Mouse (Mus musculus): ENCODE data around the gene Rhoq. TPM values are rescaled to one million over a fixed set of nuclear protein-coding genes. Genes with fewer than 3 reads are reported as not detected.
A peak's percentile ranks its signal among the peaks of the same experiment; 100 is the strongest.

The Rhoq gene
- polyA plus RNA-seq, 1 experiment from 2014 or later: 19.8 TPM

- no peak overlapping the region for H3K9ac ChIP-seq
- no peak overlapping the region for H3K4me2 ChIP-seq
- ATAC-seq (replicated peaks; ENCODE audit: insufficient number of reproducible peaks, insufficient read depth, low FRiP score, low read depth): no peak
- no peaks in the 10 kb centered on the region for H3K9me3 ChIP-seq (replicated peaks)
- no peak overlapping the region for H3K4me3 ChIP-seq
- H3K4me1 ChIP-seq (replicated peaks): peaks cover 48% of the 10 kb centered on the region
- no peaks in the 10 kb centered on the region for H3K27me3 ChIP-seq
- peaks cover 28% of the 10 kb centered on the region; the same call in 1 of the 2 replicates for H3K36me3 ChIP-seq
- WGBS: 87% methylated on average over 7 of the region's 7 CpGs
- H3K27ac ChIP-seq: no peak overlapping the region
Observed at GRCm38 (mm10) chr17:86971860-86972259, 9.0 kb downstream of the Rhoq start.

- ATAC-seq (replicated peaks; ENCODE audit: insufficient number of reproducible peaks, insufficient read depth, low FRiP score, low read depth): no peak
- peaks cover 32% of the 10 kb centered on the region; the same call in 1 of the 2 replicates for H3K36me3 ChIP-seq
Observed at GRCm38 (mm10) chr17:86973097-86973496, 10.2 kb downstream of the Rhoq start.

GRCm38 (mm10) chr17:86976387-86976786 is 13.5 kb downstream of the Rhoq start:
- no peak overlapping the region for H3K9ac ChIP-seq
- no peaks in the 10 kb centered on the region for H3K27me3 ChIP-seq
- H3K4me2 ChIP-seq: no peak overlapping the region
- 65% methylated on average over 10 of the region's 10 CpGs for WGBS
- H3K27ac ChIP-seq: no peak overlapping the region
- H3K4me1 ChIP-seq (replicated peaks): peaks cover 14% of the 10 kb centered on the region
- ATAC-seq (replicated peaks; ENCODE audit: insufficient number of reproducible peaks, insufficient read depth, low FRiP score, low read depth): no peak
- H3K9me3 ChIP-seq (replicated peaks): no peaks in the 10 kb centered on the region
- H3K36me3 ChIP-seq: peaks cover 24% of the 10 kb centered on the region; the same call in 1 of the 2 replicates
- H3K4me3 ChIP-seq: no peak overlapping the region

More at GRCm38 (mm10) chr17:86973097-86973496, 10.2 kb downstream of the Rhoq start:
- H3K27ac ChIP-seq: no peak overlapping the region
- no peak overlapping the region for H3K4me3 ChIP-seq
- no peaks in the 10 kb centered on the region for H3K27me3 ChIP-seq
- WGBS: 83% methylated on average over 2 of the region's 2 CpGs
- no peak overlapping the region for H3K9ac ChIP-seq
- no peaks in the 10 kb centered on the region for H3K9me3 ChIP-seq (replicated peaks)
- H3K4me1 ChIP-seq (replicated peaks): peaks cover 36% of the 10 kb centered on the region
- no peak overlapping the region for H3K4me2 ChIP-seq

- H3K9me3 ChIP-seq (replicated peaks): no peaks in the 10 kb centered on the region
- 65% methylated on average over 6 of the region's 6 CpGs for WGBS
- H3K36me3 ChIP-seq: peaks cover 21% of the 10 kb centered on the region; the same call in 1 of the 2 replicates
- H3K4me2 ChIP-seq: no peak overlapping the region
- H3K27me3 ChIP-seq: no peaks in the 10 kb centered on the region
- peaks cover 17% of the 10 kb centered on the region for H3K4me1 ChIP-seq (replicated peaks)
- no peak overlapping the region for H3K27ac ChIP-seq
- no peak overlapping the region for H3K4me3 ChIP-seq
- ATAC-seq (replicated peaks; ENCODE audit: insufficient number of reproducible peaks, insufficient read depth, low FRiP score, low read depth): no peak
- H3K9ac ChIP-seq: no peak overlapping the region
Observed at GRCm38 (mm10) chr17:86978496-86978895, 15.6 kb downstream of the Rhoq start.

GRCm38 (mm10) chr17:86981205-86981604 is 18.3 kb downstream of the Rhoq start:
- ATAC-seq (replicated peaks; ENCODE audit: insufficient number of reproducible peaks, insufficient read depth, low FRiP score, low read depth): no peak
- Histone ChIP-seq H3K9ac (no peak overlapping the region), H3K9me3 (replicated peaks) (no peaks in the 10 kb centered on the region), H3K4me2 (no peak overlapping the region), H3K36me3 (peaks cover 8% of the 10 kb centered on the region; the same call in 1 of the 2 replicates), H3K4me1 (replicated peaks) (peaks cover 23% of the 10 kb centered on the region), H3K27me3 (no peaks in the 10 kb centered on the region), H3K4me3 (no peak overlapping the region), H3K27ac (no peak overlapping the region)
- WGBS: 100% methylated on average over 1 of the region's 1 CpGs

GRCm38 (mm10) chr17:86981701-86982100 is 18.8 kb downstream of the Rhoq start:
- no peak overlapping the region for H3K4me2 ChIP-seq
- no peaks in the 10 kb centered on the region for H3K27me3 ChIP-seq
- no peak overlapping the region for H3K9ac ChIP-seq
- no peak overlapping the region for H3K4me3 ChIP-seq
- H3K27ac ChIP-seq: no peak overlapping the region
- H3K9me3 ChIP-seq (replicated peaks): no peaks in the 10 kb centered on the region
- peaks cover 7% of the 10 kb centered on the region; the same call in 1 of the 2 replicates for H3K36me3 ChIP-seq
- ATAC-seq (replicated peaks; ENCODE audit: insufficient number of reproducible peaks, insufficient read depth, low FRiP score, low read depth): no peak
- 94% methylated on average over 2 of the region's 2 CpGs for WGBS
- peaks cover 24% of the 10 kb centered on the region for H3K4me1 ChIP-seq (replicated peaks)

- Histone ChIP-seq H3K9me3 (replicated peaks) (no peaks in the 10 kb centered on the region), H3K9ac (no peak overlapping the region), H3K4me3 (no peak overlapping the region), H3K27me3 (no peaks in the 10 kb centered on the region), H3K4me1 (replicated peaks) (peaks cover 30% of the 10 kb centered on the region), H3K4me2 (no peak overlapping the region), H3K36me3 (peaks cover 7% of the 10 kb centered on the region; the same call in 1 of the 2 replicates), H3K27ac (no peak overlapping the region)
- WGBS: 59% methylated on average over 9 of the region's 9 CpGs
- no peak for ATAC-seq (replicated peaks; ENCODE audit: insufficient number of reproducible peaks, insufficient read depth, low FRiP score, low read depth)
Observed at GRCm38 (mm10) chr17:86982497-86982896, 19.6 kb downstream of the Rhoq start.

- Histone ChIP-seq H3K27ac (peak overlapping the region; percentile 43), H3K27me3 (no peaks in the 10 kb centered on the region), H3K4me3 (no peak overlapping the region), H3K4me1 (replicated peaks) (peaks cover 49% of the 10 kb centered on the region), H3K9ac (no peak overlapping the region), H3K9me3 (replicated peaks) (no peaks in the 10 kb centered on the region), H3K36me3 (no peaks in the 10 kb centered on the region), H3K4me2 (peak overlapping the region; percentile 11)
- 54% methylated on average over 17 of the region's 17 CpGs for WGBS
- ATAC-seq (replicated peaks; ENCODE audit: insufficient number of reproducible peaks, insufficient read depth, low FRiP score, low read depth): no peak
Observed at GRCm38 (mm10) chr17:86986449-86987138, 23.7 kb downstream of the Rhoq start.

GRCm38 (mm10) chr17:86988161-86988560 is 25.3 kb downstream of the Rhoq start:
- H3K36me3 ChIP-seq: no peaks in the 10 kb centered on the region
- H3K27me3 ChIP-seq: no peaks in the 10 kb centered on the region
- ATAC-seq (replicated peaks; ENCODE audit: insufficient number of reproducible peaks, insufficient read depth, low FRiP score, low read depth): no peak
- peaks cover 45% of the 10 kb centered on the region for H3K4me1 ChIP-seq (replicated peaks)
- no peaks in the 10 kb centered on the region for H3K9me3 ChIP-seq (replicated peaks)
- no peak overlapping the region for H3K9ac ChIP-seq
- H3K4me2 ChIP-seq: no peak overlapping the region
- 81% methylated on average over 5 of the region's 5 CpGs for WGBS
- H3K4me3 ChIP-seq: no peak overlapping the region
- 0 out of 2 replicates have a peak overlapping the region, but pooled peaks have one; percentile 13 for H3K27ac ChIP-seq

- Histone ChIP-seq H3K9me3 (replicated peaks) (no peaks in the 10 kb centered on the region), H3K4me1 (replicated peaks) (peaks cover 45% of the 10 kb centered on the region), H3K4me3 (no peak overlapping the region), H3K9ac (no peak overlapping the region), H3K27me3 (no peaks in the 10 kb centered on the region), H3K4me2 (no peak overlapping the region), H3K27ac (0 out of 2 replicates have a peak overlapping the region, but pooled peaks have one; percentile 13), H3K36me3 (no peaks in the 10 kb centered on the region)
- no peak for ATAC-seq (replicated peaks; ENCODE audit: insufficient number of reproducible peaks, insufficient read depth, low FRiP score, low read depth)
- WGBS: 41% methylated on average over 6 of the region's 6 CpGs
Observed at GRCm38 (mm10) chr17:86988601-86989184, 25.8 kb downstream of the Rhoq start.

- ATAC-seq (replicated peaks; ENCODE audit: insufficient number of reproducible peaks, insufficient read depth, low FRiP score, low read depth): no peak
- Histone ChIP-seq H3K9me3 (replicated peaks) (no peaks in the 10 kb centered on the region), H3K4me3 (no peak overlapping the region), H3K4me2 (no peak overlapping the region), H3K36me3 (no peaks in the 10 kb centered on the region), H3K4me1 (replicated peaks) (peaks cover 38% of the 10 kb centered on the region), H3K27me3 (no peaks in the 10 kb centered on the region), H3K27ac (no peak overlapping the region), H3K9ac (no peak overlapping the region)
- WGBS: 86% methylated on average over 8 of the region's 8 CpGs
Observed at GRCm38 (mm10) chr17:86991306-86991705, 28.4 kb downstream of the Rhoq start.

Data from heart, embryonic 15.5 days (tissue).